Mouse (Mus musculus) heart, embryonic 16.5 days (tissue): ENCODE measurements around the gene Klhl32. TPM values are rescaled to one million over a fixed set of nuclear protein-coding genes. Genes with fewer than 3 reads are reported as not detected.

Experiments
- ATAC-seq: fragments of 200-750 bp; cut with Nextera tagmentation; replicated peaks from 2 replicates; pipeline ENCODE4 v1.8.0; 2017; ENCODE audit warnings: moderate number of reproducible peaks; ENCODE audit not compliant: insufficient read depth, low FRiP score; ENCODE audit errors: extremely low read depth
- H3K27ac ChIP-seq: fragments of 300-500 bp; sonication (generic); 2 replicates; pipeline ENCODE4 v1.5.1; 2014; ENCODE audit warnings: mild to moderate bottlenecking, low read length, control low read depth, moderate library complexity
- H3K27me3 ChIP-seq: fragments of 300-500 bp; sonication (generic); 2 replicates; pipeline ENCODE4 v1.6.1; 2014; ENCODE audit warnings: low read length, mixed read lengths; ENCODE audit not compliant: control insufficient read depth, insufficient read depth
- H3K36me3 ChIP-seq: fragments of 300-500 bp; sonication (generic); 2 replicates; pipeline ENCODE4 v1.6.1; 2014; ENCODE audit not compliant: control insufficient read depth, insufficient read depth
- H3K4me1 ChIP-seq: fragments of 300-500 bp; sonication (generic); 2 replicates; pipeline ENCODE4 v1.6.1; 2014; ENCODE audit warnings: low read length, mixed read lengths; ENCODE audit not compliant: control insufficient read depth, insufficient read depth
- H3K4me2 ChIP-seq: fragments of 300-500 bp; sonication (generic); 2 replicates; pipeline ENCODE4 v1.6.1; 2014; ENCODE audit warnings: low read depth, mild to moderate bottlenecking, control low read depth, low read length
- H3K4me3 ChIP-seq: fragments of 300-500 bp; sonication (generic); 2 replicates; pipeline ENCODE4 v1.5.1; 2014; ENCODE audit warnings: mild to moderate bottlenecking, control low read depth, low read length
- H3K9ac ChIP-seq: fragments of 300-500 bp; sonication (generic); 2 replicates; pipeline ENCODE4 v1.6.1; 2014; ENCODE audit warnings: low read length, control low read depth
- H3K9me3 ChIP-seq: fragments of 300-500 bp; sonication (generic); replicated peaks from 2 replicates; pipeline ENCODE4 v1.6.1; 2016; ENCODE audit warnings: low read length; ENCODE audit not compliant: control insufficient read depth
- WGBS: fragments of 180-500 bp; shearing (Covaris S2); extraction: QIAGEN DNeasy Blood & Tissue Kit; methylation state at CpG from one replicate; pipeline ENCODE4 v1.1.7; 2014; 5-methylcytosine and 5-hydroxymethylcytosine counted together
- polyA plus RNA-seq: library from polyadenylated mRNA; unstranded; fragments of >200 nt; fragmentation: Nextera tagmentation; extraction: Ambion mirVana; gene quantifications from 2 replicates; pipeline ENCODE4 v1.2.1, GENCODE M21; 2015

The Klhl32 gene
- polyA plus RNA-seq, 1 experiment from 2014 or later, result 4.6 TPM

DNA sequence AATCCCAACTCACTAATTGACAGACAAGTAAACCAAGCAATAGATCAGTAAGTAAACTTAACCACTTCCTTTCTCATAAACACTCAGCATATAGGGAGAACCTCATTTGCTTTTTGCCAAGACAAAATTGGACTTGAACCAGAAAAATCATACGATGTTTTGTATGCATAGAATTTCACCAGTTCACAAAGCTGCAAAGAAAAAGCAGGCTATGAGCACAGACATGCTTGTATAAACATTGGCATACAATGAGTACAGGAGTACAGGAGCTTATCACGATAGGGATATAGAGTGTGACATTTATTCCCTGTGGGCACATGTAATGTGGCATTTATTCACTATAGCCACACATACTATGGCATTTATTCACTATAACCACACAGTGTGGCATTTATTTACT is 220.5 kb downstream of the Klhl32 start:
- Histone ChIP-seq H3K4me1 (peaks cover 11% of the 10 kb centered on the region), H3K9me3 (no peaks in the 10 kb centered on the region), H3K4me3 (no peak overlapping the region), H3K4me2 (no peak overlapping the region), H3K9ac (no peak overlapping the region), H3K27me3 (no peaks in the 10 kb centered on the region), H3K27ac (no peak overlapping the region), H3K36me3 (no peaks in the 10 kb centered on the region)
- ATAC-seq, result no peak
- WGBS, result 48% methylated on average over 2 of the region's 2 CpGs

DNA sequence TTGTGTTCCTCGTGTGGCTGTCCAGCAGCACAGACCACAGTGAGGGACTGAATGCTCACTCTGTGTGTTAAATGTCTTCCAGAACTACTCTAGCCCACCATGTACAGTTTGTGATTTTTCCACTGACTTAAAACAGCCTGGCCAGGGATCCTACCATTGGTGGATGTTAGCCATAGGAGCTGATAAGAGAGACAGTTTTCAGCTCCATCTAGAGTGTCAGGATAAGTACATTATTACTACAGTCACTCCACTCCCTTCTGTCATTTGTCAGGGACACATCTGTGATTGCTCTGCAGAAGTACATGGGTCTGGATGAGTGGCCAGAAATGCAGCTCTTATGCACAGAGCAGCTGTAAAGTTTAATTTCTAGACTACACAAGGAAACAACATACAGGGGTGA is 223.1 kb downstream of the Klhl32 start:
- peaks cover 11% of the 10 kb centered on the region for H3K4me1 ChIP-seq
- WGBS, result 21% methylated on average over 1 of the region's 1 CpGs
- no peaks in the 10 kb centered on the region for H3K27me3 ChIP-seq
- H3K27ac ChIP-seq, result no peak overlapping the region
- no peak overlapping the region for H3K4me3 ChIP-seq
- H3K9ac ChIP-seq, result no peak overlapping the region
- H3K9me3 ChIP-seq, result no peaks in the 10 kb centered on the region
- no peak overlapping the region for H3K4me2 ChIP-seq
- ATAC-seq, result no peak; the same call in 1 of the 2 replicates
- H3K36me3 ChIP-seq, result no peaks in the 10 kb centered on the region

DNA sequence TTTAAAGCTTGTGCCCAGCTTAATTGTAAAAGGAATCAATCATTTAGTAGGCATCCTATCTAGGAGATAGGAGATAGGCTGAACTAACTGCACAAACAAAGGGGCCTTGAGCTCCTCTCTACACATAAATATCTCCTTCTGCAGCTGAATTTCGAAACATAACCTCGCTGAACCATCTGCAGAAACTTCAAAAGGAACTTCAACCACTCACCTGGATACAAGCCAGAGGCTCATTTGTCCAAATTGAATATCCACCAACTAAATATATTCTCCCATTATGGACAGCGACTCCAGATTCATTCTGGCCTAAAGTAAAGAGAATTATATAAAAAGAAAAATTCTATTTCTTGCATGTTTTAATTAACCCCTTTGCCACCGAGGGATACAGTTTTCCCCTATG is 224.2 kb downstream of the Klhl32 start:
- H3K27ac ChIP-seq, result no peak overlapping the region
- H3K27me3 ChIP-seq, result no peaks in the 10 kb centered on the region
- H3K9ac ChIP-seq, result no peak overlapping the region
- no peak overlapping the region for H3K4me3 ChIP-seq
- peaks cover 11% of the 10 kb centered on the region for H3K4me1 ChIP-seq
- no peaks in the 10 kb centered on the region for H3K36me3 ChIP-seq
- 61% methylated on average over 4 of the region's 4 CpGs for WGBS
- no peaks in the 10 kb centered on the region for H3K9me3 ChIP-seq
- no peak overlapping the region for H3K4me2 ChIP-seq
- no peak for ATAC-seq

DNA sequence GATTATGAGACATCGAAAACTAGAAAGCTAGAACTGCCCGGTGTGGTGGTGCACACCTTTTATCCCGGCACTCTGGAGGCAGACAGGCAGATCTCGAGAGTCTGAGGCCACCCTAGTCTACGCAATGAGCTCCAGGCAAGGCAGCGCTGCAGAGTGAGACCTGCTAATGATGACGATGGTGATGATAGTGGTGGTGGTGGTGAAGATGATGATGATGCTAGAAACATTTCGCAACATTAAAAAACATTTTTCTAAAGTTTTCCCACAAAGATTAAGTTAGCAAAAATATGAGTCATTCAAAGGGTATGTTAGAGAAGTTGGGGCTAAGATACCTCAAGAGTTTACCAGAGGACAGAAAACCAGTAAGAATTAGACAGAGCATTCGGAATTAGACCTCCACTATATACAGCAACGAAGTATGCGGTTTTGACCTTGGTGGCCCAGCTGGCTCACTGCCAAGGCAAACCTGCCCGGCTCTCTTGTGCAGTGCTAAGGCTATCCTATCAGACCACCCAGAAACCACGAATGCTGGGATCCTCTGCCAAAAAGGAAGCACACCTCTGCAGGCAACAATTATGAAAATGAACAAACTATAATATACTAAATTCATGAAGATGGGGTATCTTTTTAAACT is 224.9 kb downstream of the Klhl32 start:
- H3K27ac ChIP-seq, result no peak overlapping the region
- no peaks in the 10 kb centered on the region for H3K27me3 ChIP-seq
- ATAC-seq, result no peak
- 58% methylated on average over 13 of the region's 13 CpGs for WGBS
- no peak overlapping the region for H3K4me3 ChIP-seq
- H3K4me2 ChIP-seq, result no peak overlapping the region
- peaks cover 11% of the 10 kb centered on the region for H3K4me1 ChIP-seq
- no peaks in the 10 kb centered on the region for H3K36me3 ChIP-seq
- no peaks in the 10 kb centered on the region for H3K9me3 ChIP-seq
- no peak overlapping the region for H3K9ac ChIP-seq

DNA sequence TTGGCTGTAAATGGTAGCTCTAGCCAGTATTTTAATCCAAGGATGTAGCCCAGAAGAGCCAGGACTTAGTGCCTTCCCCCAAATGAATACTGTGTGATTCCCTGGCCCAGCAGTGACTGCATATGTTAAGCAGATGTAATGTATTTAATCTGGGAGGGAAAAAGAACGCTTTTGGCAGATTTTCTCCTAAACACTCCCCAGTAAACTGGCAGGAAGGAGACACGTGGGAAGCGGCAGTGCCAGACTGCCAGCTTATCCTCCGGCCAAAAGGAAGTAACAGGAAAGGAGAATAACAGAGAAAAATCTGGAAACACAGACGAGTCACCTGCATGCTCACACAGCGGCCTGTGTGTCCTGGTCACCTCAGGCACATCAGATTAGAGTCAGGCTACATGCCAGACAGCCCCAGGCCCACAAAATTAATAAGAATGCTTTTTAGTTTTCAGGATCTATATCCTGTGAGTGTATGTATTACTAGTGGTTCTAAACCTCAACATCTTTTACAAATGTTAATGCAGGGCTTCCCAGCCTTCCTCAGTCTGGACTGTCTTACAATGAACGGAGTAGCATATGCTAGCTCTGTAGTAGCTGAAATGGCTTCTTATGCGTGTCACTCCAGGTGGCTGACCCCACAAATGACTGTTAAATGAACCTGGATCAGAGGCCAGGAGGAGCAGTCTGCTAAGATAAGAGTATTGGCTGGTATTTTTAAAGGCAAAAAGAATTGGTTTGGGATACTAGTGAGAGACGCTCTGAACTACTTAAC is 229.3 kb downstream of the Klhl32 start:
- Histone ChIP-seq H3K9ac (no peak overlapping the region), H3K4me2 (no peak overlapping the region), H3K27me3 (no peaks in the 10 kb centered on the region), H3K4me1 (0 out of 2 replicates have a peak, but pooled peaks cover 3% of the 10 kb centered on the region), H3K4me3 (no peak overlapping the region), H3K9me3 (no peaks in the 10 kb centered on the region), H3K36me3 (no peaks in the 10 kb centered on the region), H3K27ac (no peak overlapping the region)
- ATAC-seq, result no peak
- 66% methylated on average over 9 of the region's 9 CpGs for WGBS

DNA sequence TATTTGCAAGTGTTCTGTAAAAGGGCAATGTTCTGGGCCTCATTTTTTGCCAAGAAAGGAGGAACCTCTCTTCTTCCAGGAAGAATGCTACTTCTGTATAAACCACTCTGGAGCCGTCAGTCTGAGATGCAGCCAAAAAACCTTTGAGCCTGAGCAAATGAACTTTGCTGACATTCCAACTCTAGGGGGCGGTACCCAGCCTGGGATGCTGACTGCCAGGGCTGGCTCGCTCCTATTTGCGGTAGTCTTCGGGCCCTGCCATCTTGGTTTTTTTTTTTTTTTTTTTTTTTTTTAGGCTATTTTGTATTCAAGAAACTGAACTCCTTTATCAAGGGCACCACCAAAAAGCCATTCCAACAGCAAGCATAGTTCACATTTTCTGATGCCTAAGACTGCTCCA is 230.5 kb downstream of the Klhl32 start:
- no peak overlapping the region for H3K9ac ChIP-seq
- no peak for ATAC-seq
- H3K4me2 ChIP-seq, result no peak overlapping the region
- no peaks in the 10 kb centered on the region for H3K27me3 ChIP-seq
- no peak overlapping the region for H3K27ac ChIP-seq
- no peaks in the 10 kb centered on the region for H3K4me1 ChIP-seq
- WGBS, result 77% methylated on average over 5 of the region's 5 CpGs
- H3K9me3 ChIP-seq, result no peaks in the 10 kb centered on the region
- no peaks in the 10 kb centered on the region for H3K36me3 ChIP-seq
- H3K4me3 ChIP-seq, result no peak overlapping the region

DNA sequence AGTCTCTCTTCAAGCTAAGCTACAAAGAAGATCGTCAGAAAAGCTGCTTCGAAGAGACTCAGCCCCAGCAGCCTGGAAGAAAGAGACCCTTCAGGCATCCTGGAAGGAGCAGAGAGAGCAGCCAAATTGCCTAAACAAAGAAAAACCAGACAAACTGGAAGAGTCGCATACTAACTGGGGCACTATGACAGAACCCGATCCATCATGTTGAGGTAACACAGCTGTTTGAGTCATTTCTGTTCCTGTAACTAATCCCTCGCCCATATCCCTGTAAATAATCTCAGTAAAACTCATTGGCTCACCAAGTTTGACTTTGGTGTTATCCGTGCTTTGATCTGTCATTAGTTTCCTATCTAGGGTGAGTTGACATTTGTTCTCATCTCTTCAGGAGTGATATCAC is 230.9 kb downstream of the Klhl32 start:
- H3K27me3 ChIP-seq, result no peaks in the 10 kb centered on the region
- no peak for ATAC-seq
- no peak overlapping the region for H3K4me3 ChIP-seq
- H3K4me1 ChIP-seq, result no peaks in the 10 kb centered on the region
- 64% methylated on average over 6 of the region's 6 CpGs for WGBS
- H3K9me3 ChIP-seq, result no peaks in the 10 kb centered on the region
- no peak overlapping the region for H3K4me2 ChIP-seq
- H3K9ac ChIP-seq, result no peak overlapping the region
- no peak overlapping the region for H3K27ac ChIP-seq
- H3K36me3 ChIP-seq, result no peaks in the 10 kb centered on the region

DNA sequence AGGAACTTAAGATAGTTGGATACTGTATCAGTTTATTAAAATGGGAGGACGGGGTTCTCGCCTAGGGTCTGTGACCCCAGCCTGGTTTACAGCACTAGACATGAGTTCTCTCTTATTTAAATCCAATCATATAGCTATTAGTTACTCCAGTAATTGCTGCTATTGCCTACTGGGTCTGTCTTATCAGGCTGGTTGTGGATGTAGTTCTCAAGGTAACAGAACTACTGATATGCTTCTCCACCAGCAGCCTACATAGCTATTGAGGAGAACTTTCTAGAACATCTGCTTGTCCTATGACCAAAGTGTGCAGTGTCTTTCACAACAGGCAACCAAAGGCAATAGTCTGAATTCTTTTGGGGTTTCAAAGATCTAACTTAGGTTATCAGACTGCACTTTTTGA is 241.4 kb downstream of the Klhl32 start:
- Histone ChIP-seq H3K27ac (no peak overlapping the region), H3K36me3 (no peaks in the 10 kb centered on the region), H3K4me3 (no peak overlapping the region), H3K4me1 (no peaks in the 10 kb centered on the region), H3K27me3 (no peaks in the 10 kb centered on the region), H3K4me2 (no peak overlapping the region), H3K9me3 (no peaks in the 10 kb centered on the region), H3K9ac (no peak overlapping the region)
- no peak for ATAC-seq
- 88% methylated on average over 2 of the region's 2 CpGs for WGBS

DNA sequence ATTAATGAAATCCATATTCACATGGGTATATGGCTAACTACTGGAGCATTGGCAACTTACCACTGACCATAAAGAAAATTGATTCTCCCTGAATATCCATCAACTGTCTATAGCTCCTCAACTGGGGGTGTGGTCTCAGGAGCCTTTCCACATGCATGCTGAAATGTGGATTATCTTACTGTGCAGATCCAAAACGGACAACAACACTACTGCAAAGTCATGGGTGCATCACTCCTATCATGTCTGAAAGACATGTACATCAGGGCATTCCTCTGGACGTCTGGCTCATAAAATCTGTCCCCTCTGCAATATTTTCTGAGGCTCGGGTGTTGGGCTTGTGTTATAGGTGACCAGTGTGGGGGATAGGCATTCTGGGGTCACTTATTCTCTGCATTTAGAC is 241.8 kb downstream of the Klhl32 start:
- Histone ChIP-seq H3K36me3 (no peaks in the 10 kb centered on the region), H3K27me3 (no peaks in the 10 kb centered on the region), H3K9me3 (no peaks in the 10 kb centered on the region), H3K4me3 (no peak overlapping the region), H3K27ac (no peak overlapping the region), H3K4me1 (no peaks in the 10 kb centered on the region), H3K4me2 (no peak overlapping the region), H3K9ac (no peak overlapping the region)
- no peak for ATAC-seq
- WGBS, result 74% methylated on average over 3 of the region's 3 CpGs
